Mouse (Mus musculus) liver, postnatal 0 days (tissue): ENCODE results near the gene Sema6b. TPM values are rescaled to one million over a fixed set of nuclear protein-coding genes. Genes with fewer than 3 reads are reported as not detected.

Experiments
- ATAC-seq: fragments of 200-750 bp; cut with Nextera tagmentation; 2 replicates; pipeline ENCODE4 v1.8.0; 2017; ENCODE audit warnings: mild to moderate bottlenecking, moderate library complexity
- DNase-seq: peaks from one replicate; pipeline ENCODE4 v3.0.0-alpha.2; 2016
- H3K27ac ChIP-seq: fragments of 300-500 bp; sonication (generic); 2 replicates; pipeline ENCODE4 v1.5.1; 2014; ENCODE audit warnings: antibody characterized with exemption, moderate library complexity, mild to moderate bottlenecking, low read depth
- H3K27me3 ChIP-seq: fragments of 300-500 bp; sonication (generic); 2 replicates; pipeline ENCODE4 v1.6.1; 2014; ENCODE audit warnings: low read length, control low read depth, mixed read lengths; ENCODE audit not compliant: insufficient read depth
- H3K36me3 ChIP-seq: fragments of 300-500 bp; sonication (generic); replicated peaks from 2 replicates; pipeline ENCODE4 v1.6.1; 2014; ENCODE audit warnings: mild to moderate bottlenecking, control low read depth, low read length, moderate library complexity, mixed read lengths; ENCODE audit not compliant: insufficient read depth
- H3K4me1 ChIP-seq: fragments of 300-500 bp; sonication (generic); 2 replicates; pipeline ENCODE4 v1.6.1; 2014; ENCODE audit warnings: antibody characterized with exemption, mild to moderate bottlenecking, control low read depth; ENCODE audit not compliant: insufficient read depth
- H3K4me2 ChIP-seq: fragments of 300-500 bp; sonication (generic); 2 replicates; pipeline ENCODE4 v1.6.1; 2014; ENCODE audit warnings: low read depth, mild to moderate bottlenecking, low read length, moderate library complexity, mixed read lengths
- H3K4me3 ChIP-seq: fragments of 300-500 bp; sonication (generic); 2 replicates; pipeline ENCODE4 v1.5.1; 2014; ENCODE audit warnings: low read depth, low read length
- H3K9ac ChIP-seq: fragments of 300-500 bp; sonication (generic); replicated peaks from 2 replicates; pipeline ENCODE4 v1.6.1; 2014; ENCODE audit warnings: mild to moderate bottlenecking, moderate library complexity
- H3K9me3 ChIP-seq: fragments of 300-500 bp; sonication (generic); 2 replicates; pipeline ENCODE4 v1.6.1; 2016; ENCODE audit warnings: mild to moderate bottlenecking, control low read depth, low read length, mixed read lengths
- CTCF ChIP-seq: sonication (generic); IDR thresholded peaks from 2 replicates; pipeline ENCODE4 v1.5.1; 2016; ENCODE audit warnings: antibody characterized with exemption, low read depth
- EP300 ChIP-seq: IDR thresholded peaks from 2 replicates; pipeline ENCODE4 v1.6.1; 2016; ENCODE audit warnings: antibody characterized with exemption, low read depth, mild to moderate bottlenecking
- WGBS: fragments of 180-500 bp; shearing (Covaris S2); extraction: QIAGEN DNeasy Blood & Tissue Kit; methylation state at CpG from one replicate; pipeline ENCODE4 v1.1.7; 2014; ENCODE audit not compliant: insufficient replicate concordance; 5-methylcytosine and 5-hydroxymethylcytosine counted together
- polyA plus RNA-seq: library from polyadenylated mRNA; unstranded; fragments of >200 nt; fragmentation: Nextera tagmentation; extraction: Ambion mirVana; gene quantifications from 2 replicates; pipeline ENCODE4 v1.2.1, GENCODE M21; 2015

Gene Sema6b
- polyA plus RNA-seq, 1 experiment from 2014 or later: 0.56 TPM

DNA sequence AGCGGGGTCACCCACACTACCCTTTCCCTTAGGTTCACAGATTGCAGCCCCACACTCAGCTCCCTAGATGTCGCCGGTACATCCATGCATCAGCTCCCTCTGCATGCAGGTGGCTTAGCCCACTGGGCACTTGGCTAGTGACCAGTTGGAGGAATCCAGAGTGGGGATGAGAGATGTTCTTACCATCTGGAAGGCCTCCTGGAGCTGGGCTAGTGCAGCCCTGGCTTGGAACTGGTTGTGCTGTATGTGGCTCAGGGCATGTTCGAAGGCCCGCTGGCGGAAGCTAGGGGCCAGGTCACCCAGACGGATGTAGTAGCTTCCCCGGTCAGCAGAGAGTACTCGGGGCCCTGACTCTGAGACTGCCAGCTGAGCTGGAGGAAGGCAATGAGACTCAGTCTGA is 37.2 kb downstream of the Sema6b start:
- DNase-seq (peak; percentile 13), ATAC-seq (no peak)
- TF ChIP-seq CTCF: no peak
- TF ChIP-seq EP300: no peak
- H3K9ac ChIP-seq: no peak overlapping the region
- no peak overlapping the region for H3K27ac ChIP-seq
- H3K36me3 ChIP-seq: peaks cover 33% of the 10 kb centered on the region
- H3K4me3 ChIP-seq: no peak overlapping the region
- no peaks in the 10 kb centered on the region for H3K4me1 ChIP-seq
- no peak overlapping the region for H3K4me2 ChIP-seq
- H3K9me3 ChIP-seq: no peaks in the 10 kb centered on the region
- no peaks in the 10 kb centered on the region for H3K27me3 ChIP-seq
- 93% methylated on average over 9 of the region's 9 CpGs for WGBS

DNA sequence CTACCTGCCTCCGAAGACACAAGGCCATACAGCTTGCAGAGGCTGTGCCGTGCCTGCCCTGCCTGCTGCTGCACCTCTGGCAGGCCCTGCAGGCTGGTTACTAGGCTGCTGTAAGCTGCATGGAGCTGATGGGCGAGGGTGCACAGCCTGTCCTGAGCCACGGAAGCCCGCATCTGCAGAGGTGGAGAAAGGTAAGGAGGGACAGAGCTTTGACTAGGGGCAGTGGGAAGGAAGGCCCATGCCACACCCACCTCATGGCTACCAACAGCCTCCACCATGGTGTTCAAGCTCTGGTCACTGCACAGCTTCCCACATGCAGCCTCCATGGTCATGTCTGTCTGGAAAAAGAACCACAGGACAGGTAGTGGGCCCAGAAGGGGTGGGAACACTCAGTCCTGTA is 38.0 kb downstream of the Sema6b start:
- 89% methylated on average over 5 of the region's 5 CpGs for WGBS
- H3K4me2 ChIP-seq: no peak overlapping the region
- H3K27ac ChIP-seq: no peak overlapping the region
- DNase-seq (no peak), ATAC-seq (no peak)
- H3K9ac ChIP-seq: no peak overlapping the region
- H3K4me1 ChIP-seq: no peaks in the 10 kb centered on the region
- TF ChIP-seq CTCF (no peak), EP300 (no peak)
- no peak overlapping the region for H3K4me3 ChIP-seq
- H3K9me3 ChIP-seq: no peaks in the 10 kb centered on the region
- no peaks in the 10 kb centered on the region for H3K27me3 ChIP-seq
- H3K36me3 ChIP-seq: peaks cover 40% of the 10 kb centered on the region

DNA sequence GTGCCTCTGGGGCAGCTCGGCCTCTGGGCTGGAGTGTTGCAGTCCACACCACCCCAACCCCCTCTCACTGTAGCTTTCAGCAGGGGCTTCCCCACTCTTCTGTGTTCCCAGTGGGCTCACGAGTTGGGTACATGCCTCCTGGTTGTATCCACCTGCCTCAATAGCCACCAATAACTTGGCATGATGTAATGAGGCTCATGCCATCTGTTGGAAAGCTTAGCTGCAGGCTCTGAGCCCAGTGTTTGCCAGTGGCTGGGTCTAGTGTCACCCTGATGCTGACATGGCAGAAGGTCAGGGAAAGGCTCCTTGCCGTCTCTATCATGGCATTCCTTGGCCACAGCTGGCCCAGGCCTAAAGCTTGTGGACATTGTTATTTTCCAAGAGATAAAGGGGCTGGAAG is 39.3 kb downstream of the Sema6b start:
- Histone ChIP-seq H3K27me3 (no peaks in the 10 kb centered on the region), H3K9ac (no peak overlapping the region), H3K4me1 (no peaks in the 10 kb centered on the region), H3K36me3 (peaks cover 53% of the 10 kb centered on the region), H3K4me2 (no peak overlapping the region), H3K27ac (no peak overlapping the region), H3K4me3 (no peak overlapping the region), H3K9me3 (no peaks in the 10 kb centered on the region)
- no peak for ATAC-seq
- WGBS: 82% methylated on average over 3 of the region's 3 CpGs
- no peak for DNase-seq
- TF ChIP-seq EP300 (no peak), CTCF (no peak)

DNA sequence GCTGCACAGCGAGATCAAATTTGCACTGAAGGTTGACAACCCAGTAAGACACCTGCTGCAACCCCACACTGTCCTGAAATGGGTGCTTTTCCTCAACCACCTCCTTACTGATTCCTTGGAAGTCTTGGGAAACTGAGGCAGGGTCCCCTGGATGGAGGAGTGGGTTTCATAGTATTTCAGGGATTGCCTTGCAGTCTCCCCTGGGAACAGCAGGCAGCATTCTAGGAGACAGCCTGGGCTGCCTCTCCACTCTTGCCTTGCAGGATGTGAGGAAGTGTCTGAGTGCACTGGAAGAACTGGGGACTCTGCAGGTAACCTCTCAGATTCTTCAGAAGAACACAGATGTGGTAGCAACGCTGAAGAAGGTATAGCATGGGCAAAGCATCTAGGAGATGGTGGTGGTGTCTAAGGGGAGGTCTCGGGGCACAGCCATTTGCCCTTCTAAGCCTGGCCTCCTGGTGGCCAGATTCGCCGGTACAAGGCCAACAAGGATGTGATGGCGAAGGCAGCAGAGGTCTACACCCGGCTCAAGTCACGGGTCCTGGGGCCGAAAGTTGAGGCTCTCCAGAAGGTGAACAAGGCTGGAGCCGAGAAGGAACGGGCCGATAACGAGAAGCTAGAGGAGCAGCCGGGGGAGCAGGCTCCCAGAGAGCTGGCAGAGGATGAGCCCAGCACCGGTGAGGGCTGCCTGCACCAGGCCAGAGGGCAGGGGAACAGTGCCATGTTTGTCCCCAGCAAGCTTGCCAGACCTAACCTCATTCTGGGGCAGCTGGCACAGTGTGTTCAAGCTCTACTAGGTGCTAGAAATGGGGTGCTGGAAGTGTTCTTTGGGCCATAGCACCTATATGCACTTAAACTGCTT is 41.2 kb downstream of the Sema6b start:
- Histone ChIP-seq H3K4me1 (no peaks in the 10 kb centered on the region), H3K4me2 (no peak overlapping the region), H3K9ac (no peak overlapping the region), H3K27ac (no peak overlapping the region), H3K4me3 (no peak overlapping the region), H3K36me3 (peaks cover 53% of the 10 kb centered on the region), H3K27me3 (no peaks in the 10 kb centered on the region), H3K9me3 (no peaks in the 10 kb centered on the region)
- no peak for DNase-seq
- no peak for TF ChIP-seq EP300
- TF ChIP-seq CTCF: peak; percentile 39
- no peak for ATAC-seq
- 82% methylated on average over 15 of the region's 15 CpGs for WGBS

DNA sequence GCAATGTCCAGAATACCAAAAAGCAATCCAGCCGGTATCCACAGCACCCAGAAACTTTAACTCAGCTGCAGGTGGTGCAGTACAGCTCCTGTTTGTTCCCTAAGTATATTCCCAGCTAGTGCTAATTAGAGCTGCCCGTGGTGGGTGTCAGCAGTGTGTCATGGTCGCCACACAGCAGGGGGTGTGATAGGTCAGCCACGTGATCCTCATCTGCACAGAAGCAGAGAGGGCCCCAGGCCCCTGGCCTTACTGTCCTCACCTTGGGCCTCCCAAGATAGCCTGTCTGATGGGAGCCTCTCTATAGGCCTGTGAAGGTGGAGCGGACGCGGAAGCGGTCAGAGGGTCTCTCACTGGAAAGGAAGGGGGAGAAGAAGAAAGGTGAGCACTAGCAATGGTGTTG is 42.0 kb downstream of the Sema6b start:
- H3K4me2 ChIP-seq: no peak overlapping the region
- H3K4me3 ChIP-seq: no peak overlapping the region
- no peaks in the 10 kb centered on the region for H3K27me3 ChIP-seq
- TF ChIP-seq EP300 (no peak), CTCF (no peak)
- H3K9me3 ChIP-seq: no peaks in the 10 kb centered on the region
- H3K27ac ChIP-seq: no peak overlapping the region
- peaks cover 53% of the 10 kb centered on the region for H3K36me3 ChIP-seq
- ATAC-seq: no peak
- H3K4me1 ChIP-seq: no peaks in the 10 kb centered on the region
- no peak for DNase-seq
- 86% methylated on average over 8 of the region's 8 CpGs for WGBS
- H3K9ac ChIP-seq: no peak overlapping the region

DNA sequence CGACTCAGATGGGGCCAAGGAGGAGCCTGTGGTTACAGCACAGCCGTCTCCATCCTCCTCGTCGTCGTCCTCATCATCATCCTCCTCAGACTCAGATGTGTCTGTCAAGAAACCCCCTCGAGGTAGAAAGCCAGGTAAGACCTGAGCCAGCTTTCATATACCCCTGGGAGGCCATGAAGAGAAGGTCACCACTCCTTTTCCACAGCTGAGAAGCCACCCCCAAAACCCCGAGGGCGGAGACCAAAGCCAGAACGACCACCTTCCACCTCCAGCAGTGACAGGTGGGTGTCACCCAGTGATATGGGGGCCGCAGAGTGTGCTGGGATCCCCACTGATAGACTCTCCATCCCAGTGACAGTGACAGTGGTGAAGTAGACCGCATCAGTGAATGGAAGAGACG is 43.3 kb downstream of the Sema6b start:
- Histone ChIP-seq H3K27me3 (no peaks in the 10 kb centered on the region), H3K4me3 (no peak overlapping the region), H3K9me3 (no peaks in the 10 kb centered on the region), H3K9ac (no peak overlapping the region), H3K27ac (no peak overlapping the region), H3K36me3 (peaks cover 48% of the 10 kb centered on the region), H3K4me2 (no peak overlapping the region), H3K4me1 (no peaks in the 10 kb centered on the region)
- WGBS: 85% methylated on average over 12 of the region's 12 CpGs
- TF ChIP-seq CTCF (no peak), EP300 (no peak)
- ATAC-seq (no peak), DNase-seq (no peak)
